Mouse (Mus musculus): ENCODE measurements around the gene Tbl2. TPM values are rescaled to one million over a fixed set of nuclear protein-coding genes. Genes with fewer than 3 reads are reported as not detected.

The Tbl2 gene
- total and polyA plus RNA-seq, 3 experiments = 5.8 to 10.6 (median 9.9) TPM

DNA sequence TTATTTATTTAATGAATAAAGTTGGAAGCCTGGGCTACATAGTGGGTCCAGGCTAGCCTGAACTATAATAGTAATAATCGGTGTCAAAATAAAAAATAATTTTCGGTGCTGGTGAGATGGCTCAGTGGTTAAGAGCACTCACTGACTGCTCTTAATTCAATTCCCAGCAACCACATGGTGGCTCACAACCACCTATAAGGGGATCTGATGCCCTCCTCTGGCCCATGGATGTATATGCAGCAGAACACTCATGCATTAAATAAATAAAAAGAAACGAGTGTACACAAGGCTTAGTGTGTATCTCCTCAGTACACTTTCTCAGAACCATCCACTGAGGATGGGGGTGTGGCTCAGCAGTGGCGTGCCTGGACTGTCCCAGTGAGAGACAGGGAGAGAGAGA is 28.7 kb upstream of the Tbl2 start:
- Histone ChIP-seq H3K79me2 (replicated peaks; ENCODE audit: control insufficient read depth, insufficient read depth, low read length) (no peaks in the 10 kb centered on the region), H3K4me3 (no peak overlapping the region), H3K27me3 (ENCODE audit: control insufficient read depth, insufficient read depth, low read length) (no peaks in the 10 kb centered on the region), H3K4me1 (ENCODE audit: control insufficient read depth, insufficient read depth, low read length) (peaks cover 4% of the 10 kb centered on the region), H3K36me3 (ENCODE audit: control insufficient read depth, insufficient read depth, low read length) (no peaks in the 10 kb centered on the region), H3K27ac (no peak overlapping the region), H3K9ac (ENCODE audit: low read depth, low read length) (no peak overlapping the region)
- TF ChIP-seq CTCF (IDR thresholded peaks at IDR 0.05) (no peak), EP300 (IDR thresholded peaks at IDR 0.05; ENCODE audit: insufficient read depth, low read depth, low read length) (no peak), POLR2A (IDR thresholded peaks at IDR 0.05; ENCODE audit: insufficient read depth, low read depth, low read length) (no peak)
- intact Hi-C loops (cut with DNase I) = no loop called here
- WGBS = 57% methylated on average over 4 of the region's 4 CpGs
- no peak for DNase-seq

DNA sequence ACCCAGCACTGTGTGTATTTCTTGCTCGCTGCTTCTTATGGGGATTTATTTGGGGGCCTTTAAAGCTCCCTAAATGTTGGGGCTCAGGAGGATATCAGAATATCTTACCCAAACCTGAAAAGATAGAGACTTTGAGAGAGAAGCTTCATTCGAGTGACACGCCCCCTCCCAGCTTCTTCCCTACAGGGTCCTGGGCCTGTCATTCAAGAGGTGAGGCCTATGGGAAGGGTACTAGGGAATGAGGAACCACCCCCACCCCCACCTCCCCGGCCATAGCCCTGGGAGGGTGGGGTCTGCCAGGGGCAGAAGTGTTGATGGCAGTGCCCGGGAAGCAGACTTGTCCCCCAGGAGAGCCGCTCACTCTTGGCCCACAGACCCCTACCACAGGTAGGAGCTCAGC is 23.3 kb upstream of the Tbl2 start:
- intact Hi-C loops (cut with DNase I) = no loop called here
- Histone ChIP-seq H3K4me3 (no peak overlapping the region), H3K27me3 (ENCODE audit: control insufficient read depth, insufficient read depth, low read length) (no peaks in the 10 kb centered on the region), H3K27ac (no peak overlapping the region), H3K79me2 (replicated peaks; ENCODE audit: control insufficient read depth, insufficient read depth, low read length) (no peaks in the 10 kb centered on the region), H3K9ac (ENCODE audit: low read depth, low read length) (no peak overlapping the region), H3K36me3 (ENCODE audit: control insufficient read depth, insufficient read depth, low read length) (no peaks in the 10 kb centered on the region), H3K4me1 (ENCODE audit: control insufficient read depth, insufficient read depth, low read length) (no peaks in the 10 kb centered on the region)
- WGBS = 70% methylated on average over 6 of the region's 6 CpGs
- TF ChIP-seq CTCF (IDR thresholded peaks at IDR 0.05) = no peak
- no peak for DNase-seq

DNA sequence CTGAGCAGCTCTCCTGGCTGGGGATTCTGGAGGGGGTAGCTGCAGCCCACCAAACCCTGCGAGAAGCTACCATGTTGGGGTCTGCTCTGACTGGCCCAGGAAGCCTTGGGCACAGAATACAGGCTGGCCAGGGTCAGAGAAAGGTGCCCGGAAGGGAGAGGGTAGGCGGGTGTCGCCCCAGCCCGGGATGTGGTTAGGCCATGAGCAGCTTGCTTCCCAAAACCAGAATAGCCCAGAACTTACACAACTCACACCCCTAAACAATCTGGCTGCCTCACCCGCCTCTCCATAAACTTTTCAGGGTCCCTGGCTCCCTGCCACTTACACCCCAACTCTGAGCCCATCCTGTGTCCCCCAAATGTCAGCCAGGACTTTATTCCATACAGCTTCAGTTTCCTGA is 21.8 kb upstream of the Tbl2 start:
- DNase-seq = no peak
- Histone ChIP-seq H3K79me2 (replicated peaks; ENCODE audit: control insufficient read depth, insufficient read depth, low read length) (no peaks in the 10 kb centered on the region), H3K4me3 (no peak overlapping the region), H3K27ac (no peak overlapping the region), H3K27me3 (ENCODE audit: control insufficient read depth, insufficient read depth, low read length) (no peaks in the 10 kb centered on the region; the same call in 1 of the 2 replicates), H3K9ac (ENCODE audit: low read depth, low read length) (no peak overlapping the region), H3K36me3 (ENCODE audit: control insufficient read depth, insufficient read depth, low read length) (no peaks in the 10 kb centered on the region), H3K4me1 (ENCODE audit: control insufficient read depth, insufficient read depth, low read length) (no peaks in the 10 kb centered on the region)
- intact Hi-C loops (cut with DNase I) = no loop called here
- WGBS = 66% methylated on average over 6 of the region's 6 CpGs
- TF ChIP-seq CTCF (IDR thresholded peaks at IDR 0.05) (no peak), EP300 (IDR thresholded peaks at IDR 0.05; ENCODE audit: insufficient read depth, low read depth, low read length) (no peak), POLR2A (IDR thresholded peaks at IDR 0.05; ENCODE audit: insufficient read depth, low read depth, low read length) (no peak)

DNA sequence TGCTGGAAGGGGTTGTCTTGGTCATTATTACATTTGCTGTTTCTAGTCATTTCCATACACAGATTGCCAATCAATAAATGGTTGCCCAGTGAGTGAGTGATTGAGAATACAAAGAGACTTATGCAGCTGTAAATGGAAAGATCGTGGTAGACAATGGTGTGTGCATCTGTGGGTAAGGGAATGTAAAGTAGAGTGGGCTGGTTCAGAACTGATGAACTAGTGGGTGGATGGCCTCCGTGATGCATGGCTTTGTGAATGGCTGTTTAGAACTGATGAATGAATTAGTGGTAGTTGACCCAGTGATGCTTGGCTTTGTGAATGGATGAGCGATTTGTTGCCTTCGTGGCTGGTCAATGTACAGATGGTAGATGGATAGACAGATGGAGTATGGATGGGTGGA is 19.7 kb upstream of the Tbl2 start:
- Histone ChIP-seq H3K9ac (ENCODE audit: low read depth, low read length) (no peak overlapping the region), H3K4me3 (no peak overlapping the region), H3K36me3 (ENCODE audit: control insufficient read depth, insufficient read depth, low read length) (no peaks in the 10 kb centered on the region), H3K79me2 (replicated peaks; ENCODE audit: control insufficient read depth, insufficient read depth, low read length) (no peaks in the 10 kb centered on the region), H3K27me3 (ENCODE audit: control insufficient read depth, insufficient read depth, low read length) (no peaks in the 10 kb centered on the region; the same call in 1 of the 2 replicates), H3K27ac (no peak overlapping the region), H3K4me1 (ENCODE audit: control insufficient read depth, insufficient read depth, low read length) (no peaks in the 10 kb centered on the region)
- WGBS = 86% methylated on average over 4 of the region's 4 CpGs
- intact Hi-C loops (cut with DNase I) = no loop called here
- TF ChIP-seq CTCF (IDR thresholded peaks at IDR 0.05) (no peak), POLR2A (IDR thresholded peaks at IDR 0.05; ENCODE audit: insufficient read depth, low read depth, low read length) (no peak), EP300 (IDR thresholded peaks at IDR 0.05; ENCODE audit: insufficient read depth, low read depth, low read length) (no peak)
- DNase-seq = no peak

DNA sequence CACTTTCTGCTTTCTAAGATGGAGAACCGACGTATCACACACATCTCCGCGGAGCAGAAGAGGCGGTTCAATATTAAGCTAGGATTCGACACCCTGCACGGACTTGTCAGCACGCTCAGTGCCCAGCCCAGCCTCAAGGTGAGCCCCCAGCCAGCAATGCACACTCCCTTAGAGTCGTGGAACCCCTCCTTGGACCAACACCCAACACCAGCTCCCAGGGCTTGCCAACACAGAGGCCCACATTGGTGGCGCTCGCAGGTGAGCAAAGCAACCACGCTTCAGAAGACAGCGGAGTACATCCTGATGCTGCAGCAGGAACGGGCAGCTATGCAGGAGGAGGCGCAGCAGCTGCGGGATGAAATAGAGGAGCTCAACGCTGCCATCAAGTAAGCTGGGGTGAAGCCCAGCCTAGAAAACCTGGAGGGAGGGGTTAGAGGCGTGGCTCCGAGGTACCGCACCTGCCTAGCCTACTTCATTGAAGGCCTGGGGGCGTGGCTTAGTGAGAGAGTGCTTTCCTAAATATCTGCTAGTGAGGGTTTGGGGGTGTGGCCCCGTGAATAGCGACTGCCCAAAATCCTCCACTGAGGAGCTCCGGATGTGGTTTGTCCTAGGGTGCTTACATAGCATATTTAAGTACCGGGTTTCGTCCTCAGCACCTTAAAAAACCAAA is 15.6 kb upstream of the Tbl2 start:
- Histone ChIP-seq H3K4me3 (no peak overlapping the region), H3K27me3 (ENCODE audit: control insufficient read depth, insufficient read depth, low read length) (no peaks in the 10 kb centered on the region; the same call in 1 of the 2 replicates), H3K36me3 (ENCODE audit: control insufficient read depth, insufficient read depth, low read length) (no peaks in the 10 kb centered on the region), H3K4me1 (ENCODE audit: control insufficient read depth, insufficient read depth, low read length) (no peaks in the 10 kb centered on the region), H3K27ac (no peak overlapping the region), H3K9ac (ENCODE audit: low read depth, low read length) (no peak overlapping the region), H3K79me2 (replicated peaks; ENCODE audit: control insufficient read depth, insufficient read depth, low read length) (no peaks in the 10 kb centered on the region)
- peak in 1 of 2 experiments; percentile 58 for DNase-seq
- no peak for TF ChIP-seq CTCF (IDR thresholded peaks at IDR 0.05)
- no peak for TF ChIP-seq EP300 (IDR thresholded peaks at IDR 0.05; ENCODE audit: insufficient read depth, low read depth, low read length)
- no peak for TF ChIP-seq POLR2A (IDR thresholded peaks at IDR 0.05; ENCODE audit: insufficient read depth, low read depth, low read length)
- WGBS = 21% methylated on average over 26 of the region's 26 CpGs
- intact Hi-C loops (cut with DNase I) = no loop called here

DNA sequence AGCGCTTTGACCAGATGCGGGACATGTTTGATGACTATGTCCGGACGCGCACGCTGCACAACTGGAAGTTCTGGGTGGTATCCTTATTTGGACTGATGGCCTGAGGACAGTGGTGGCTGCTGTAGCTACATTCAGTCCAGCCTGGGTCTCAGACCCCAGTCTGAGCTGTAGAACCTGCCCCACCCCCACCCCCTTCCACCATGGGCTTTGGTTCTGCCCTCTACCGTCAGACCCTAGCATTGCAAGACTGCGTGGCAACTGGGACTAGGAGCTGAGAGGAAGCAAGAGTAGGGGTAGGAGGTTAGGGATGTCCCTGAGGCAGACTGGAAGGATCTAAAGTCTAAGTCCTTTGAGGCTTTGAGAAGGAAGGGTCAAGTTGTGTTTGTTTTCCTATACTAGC is 14.9 kb upstream of the Tbl2 start:
- 21% methylated on average over 8 of the region's 8 CpGs for WGBS
- H3K79me2 ChIP-seq (replicated peaks; ENCODE audit: control insufficient read depth, insufficient read depth, low read length) = no peaks in the 10 kb centered on the region
- no peaks in the 10 kb centered on the region for H3K4me1 ChIP-seq (ENCODE audit: control insufficient read depth, insufficient read depth, low read length)
- H3K27me3 ChIP-seq (ENCODE audit: control insufficient read depth, insufficient read depth, low read length) = no peaks in the 10 kb centered on the region; the same call in 1 of the 2 replicates
- H3K27ac ChIP-seq = no peak overlapping the region
- DNase-seq = peak; percentile 27 to 48
- no peak for TF ChIP-seq EP300 (IDR thresholded peaks at IDR 0.05; ENCODE audit: insufficient read depth, low read depth, low read length)
- TF ChIP-seq CTCF (IDR thresholded peaks at IDR 0.05) = peak; percentile 57
- H3K36me3 ChIP-seq (ENCODE audit: control insufficient read depth, insufficient read depth, low read length) = no peaks in the 10 kb centered on the region
- no peak overlapping the region for H3K9ac ChIP-seq (ENCODE audit: low read depth, low read length)
- H3K4me3 ChIP-seq = no peak overlapping the region
- intact Hi-C loops (cut with DNase I) = no loop called here

All from heart, adult 2 months (tissue).